Mouse (Mus musculus): ENCODE results near the gene Syne3.

DNA sequence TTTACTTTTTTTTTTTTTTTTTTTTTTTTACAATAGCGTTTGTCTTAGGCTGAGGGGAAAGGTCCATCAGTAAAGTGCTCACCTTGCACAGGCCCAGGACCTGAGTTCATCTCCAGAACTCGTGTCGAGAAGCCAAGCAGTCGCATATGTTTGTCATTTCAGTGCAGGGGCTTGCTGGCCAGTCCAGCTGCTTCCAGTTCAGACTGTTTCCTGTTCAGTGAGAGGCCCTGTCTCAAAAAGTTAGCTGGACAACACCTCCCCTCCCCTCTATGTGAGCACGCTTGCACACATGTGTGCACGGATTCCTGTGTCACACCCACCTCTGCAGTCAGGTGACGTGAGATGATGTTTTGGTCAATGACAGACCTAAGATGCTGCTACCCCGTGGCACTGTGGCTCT is 119.5 kb downstream of the Syne3 start:
- TF ChIP-seq POLR2A (IDR thresholded peaks at IDR 0.05; ENCODE audit: borderline replicate concordance, control insufficient read depth, low read depth, low read length) (no peak), CTCF (IDR thresholded peaks at IDR 0.05; ENCODE audit: control insufficient read depth, insufficient read depth, low read length) (no peak)
